Mouse (Mus musculus) forelimb bud, embryonic 11.5 days (tissue): ENCODE data around the gene Acvr1c.

Source experiments
- DNase-seq: peaks from one replicate; pipeline ENCODE4 v3.0.0-alpha.2; 2012; ENCODE audit warnings: low read depth, low spot score

Gene Acvr1c

GRCm38 (mm10) chr2:58357414-58358131 is at the start of gene Acvr1c:
Acvr1c (minus strand) TSS chr2:58357895.
- no peak for DNase-seq

DNA sequence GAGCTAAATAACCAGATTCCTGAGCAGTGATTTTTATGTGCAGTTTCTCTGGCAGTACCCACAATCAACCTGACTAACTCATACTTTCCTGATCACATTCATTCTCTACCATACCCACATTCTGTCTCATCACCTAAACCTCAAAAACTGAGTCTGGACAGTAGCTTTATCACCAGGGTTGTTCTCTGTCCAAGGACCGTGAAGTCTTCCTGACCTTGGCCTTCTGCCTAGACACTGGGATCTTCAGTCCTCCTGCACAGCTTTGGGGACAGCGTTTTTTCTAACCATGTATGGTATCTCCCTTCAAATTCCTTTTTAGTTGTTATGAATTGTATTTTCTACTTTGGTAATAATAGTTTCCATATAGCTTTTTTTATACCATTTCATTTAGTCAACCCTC is 45.8 kb upstream of the Acvr1c start:
- no peak for DNase-seq

- DNase-seq = no peak
These were observed 30.9 kb upstream of the Acvr1c start for GRCm38 (mm10) chr2:58388601-58389000.

DNA sequence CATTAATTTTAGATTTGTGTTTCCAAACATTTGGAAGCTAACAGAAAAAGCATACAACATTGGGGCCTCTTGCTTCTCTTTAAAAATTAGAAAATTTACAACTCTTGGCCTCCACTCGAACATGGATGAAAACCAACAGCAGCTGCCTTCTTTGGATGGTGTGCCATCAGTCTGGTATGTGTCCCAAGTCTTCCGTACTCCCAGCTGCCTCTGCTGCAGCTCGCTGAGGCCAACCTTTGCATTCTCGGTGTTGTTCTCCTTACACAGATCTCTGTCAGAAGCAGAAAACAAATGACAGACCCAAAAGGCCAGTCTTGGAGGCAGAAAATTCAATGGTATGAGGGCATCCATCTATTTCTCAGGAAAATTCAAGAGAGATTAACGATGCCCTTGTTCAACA is 22.3 kb upstream of the Acvr1c start:
- DNase-seq = no peak

DNA sequence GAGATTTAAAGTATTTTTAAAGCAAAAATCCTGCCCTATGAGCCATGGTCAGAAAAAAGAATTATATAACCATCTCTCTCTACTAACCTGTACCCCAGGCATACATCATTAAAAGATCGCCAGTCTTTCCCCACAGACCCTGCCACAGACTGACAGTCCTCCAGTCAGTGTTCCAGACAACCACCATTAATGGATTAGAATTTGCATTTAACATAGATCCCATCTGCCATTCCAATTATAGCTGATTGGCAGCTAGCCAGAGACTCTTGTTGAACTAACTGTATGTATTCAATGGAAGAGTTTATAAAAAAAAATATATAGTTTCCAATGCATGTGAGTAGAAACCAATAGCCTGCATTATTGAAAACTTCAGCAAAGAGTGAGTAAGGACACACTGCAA is 21.8 kb upstream of the Acvr1c start:
- no peak for DNase-seq

GRCm38 (mm10) chr2:58377417-58378130 is 19.9 kb upstream of the Acvr1c start:
- no peak for DNase-seq

DNA sequence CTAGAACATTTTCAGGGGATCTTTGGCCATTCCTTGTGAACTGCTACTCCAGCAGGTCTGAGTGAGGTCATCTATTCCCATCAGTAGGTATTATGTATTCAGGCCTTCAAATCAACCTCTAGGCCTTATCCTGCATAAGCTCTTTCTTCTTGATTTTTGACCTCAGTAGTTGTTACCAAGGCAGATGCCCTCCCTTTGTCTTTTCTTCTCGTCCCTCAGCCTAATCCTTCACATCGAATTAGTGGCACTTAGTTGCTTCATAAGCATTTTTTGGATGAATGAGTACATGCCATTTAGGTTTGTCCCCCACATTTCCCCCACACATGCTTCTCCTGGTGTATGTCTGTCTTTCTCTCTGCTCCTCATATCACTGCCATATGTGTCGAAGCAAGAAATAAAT is 8.5 kb upstream of the Acvr1c start:
- no peak for DNase-seq

GRCm38 (mm10) chr2:58361361-58362046 is 3.8 kb upstream of the Acvr1c start:
- DNase-seq = no peak

GRCm38 (mm10) chr2:58358132-58358460 is 401 bp upstream of the Acvr1c start:
- DNase-seq = no peak

DNA sequence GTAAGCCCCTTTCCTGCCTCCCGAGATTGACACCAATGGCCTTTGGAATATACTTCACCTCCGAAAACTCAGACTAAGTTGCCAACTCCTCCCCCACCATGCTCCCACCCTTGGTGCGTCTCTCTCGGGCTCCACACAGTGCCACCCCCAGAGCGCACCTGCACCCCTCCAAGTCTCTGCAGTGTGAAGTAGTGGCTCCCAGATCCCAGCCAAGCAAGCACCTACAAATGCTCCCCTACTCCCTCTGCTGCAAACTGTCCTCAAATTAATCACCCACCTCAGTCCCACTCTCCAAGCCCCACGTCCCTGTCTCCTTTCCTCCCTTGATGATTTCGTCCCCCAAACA is 654 bp downstream of the Acvr1c start:
- DNase-seq = no peak

DNA sequence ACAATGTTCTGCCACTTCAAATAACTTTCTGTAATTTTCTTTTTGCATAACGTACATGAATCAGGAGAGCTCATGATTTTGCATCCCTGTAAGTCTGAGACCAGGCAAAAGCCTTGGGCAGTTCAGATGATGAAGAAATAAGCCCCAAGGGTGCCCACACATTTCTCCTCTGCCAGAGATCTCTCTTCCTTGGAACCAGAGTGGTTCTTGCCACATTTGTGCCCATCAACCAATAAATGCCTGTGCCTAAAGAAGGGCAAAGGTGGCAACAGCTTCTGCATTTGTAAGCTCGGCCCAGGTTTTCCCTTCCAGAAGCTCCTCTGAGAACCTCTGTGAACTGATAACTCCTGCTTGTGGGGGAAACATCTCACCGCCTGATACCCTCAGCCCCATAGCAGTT is 3.3 kb downstream of the Acvr1c start:
- DNase-seq = no peak

DNA sequence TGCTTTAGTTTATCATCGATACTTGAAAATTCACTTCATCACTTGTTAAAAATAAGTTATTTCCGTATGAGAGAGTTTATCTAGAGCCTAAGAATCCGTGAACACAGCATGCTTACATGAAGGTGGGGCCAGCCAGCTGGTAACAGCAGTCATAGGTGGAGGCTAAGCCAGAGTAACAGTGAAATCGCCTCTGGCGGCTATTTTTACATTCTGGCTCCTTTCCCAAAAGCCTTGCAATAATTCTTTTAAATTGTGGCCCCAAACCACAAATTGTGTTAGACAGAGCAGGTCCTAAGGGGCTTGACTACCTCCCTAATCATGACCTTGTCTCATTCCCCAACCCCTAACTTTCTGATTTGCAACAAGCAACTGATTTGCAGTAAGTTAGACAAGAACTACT is 4.8 kb downstream of the Acvr1c start:
- no peak for DNase-seq

DNA sequence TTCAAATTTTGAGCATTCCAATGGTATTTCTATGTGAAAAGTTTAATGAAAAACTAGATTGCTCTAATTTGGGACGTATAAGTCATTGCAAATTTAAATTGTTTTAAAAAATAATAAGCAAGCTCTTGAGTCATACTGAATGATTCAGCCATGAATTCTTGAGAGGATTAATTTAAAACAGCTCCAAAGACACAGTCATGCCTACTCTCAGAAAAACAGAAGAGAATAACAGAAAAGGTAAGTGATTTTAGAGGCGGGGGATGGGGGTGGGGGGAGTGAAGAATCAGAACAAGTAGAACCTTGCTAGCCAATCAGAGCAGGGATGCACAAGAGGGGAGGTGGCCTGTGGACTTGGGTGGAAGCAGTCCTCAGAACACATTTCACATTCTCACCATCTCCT is 7.0 kb downstream of the Acvr1c start:
- DNase-seq = no peak

DNA sequence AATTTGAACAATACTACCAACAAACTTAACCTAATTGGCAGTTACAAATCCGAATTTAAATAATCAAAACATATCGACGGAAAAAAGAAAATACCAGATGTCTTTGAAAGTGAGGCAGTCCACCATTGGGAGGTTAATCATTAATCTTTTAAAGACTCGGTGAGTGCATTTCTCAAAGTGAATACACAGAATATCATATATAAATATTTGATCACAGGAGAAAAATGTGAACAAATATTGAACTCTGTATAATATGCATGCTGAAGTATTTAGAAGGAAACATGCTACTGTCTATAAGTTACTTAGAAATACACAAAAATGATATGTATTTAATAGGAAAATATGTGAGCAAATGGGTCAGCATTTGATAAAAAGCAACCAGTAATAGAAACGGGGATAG is 21.0 kb downstream of the Acvr1c start:
- DNase-seq = no peak

GRCm38 (mm10) chr2:58329589-58329988 is 28.1 kb downstream of the Acvr1c start:
- no peak for DNase-seq

GRCm38 (mm10) chr2:58324118-58324901 is 33.4 kb downstream of the Acvr1c start:
- DNase-seq = peak; percentile 70

GRCm38 (mm10) chr2:58323274-58323673 is 34.4 kb downstream of the Acvr1c start:
- no peak for DNase-seq

- DNase-seq = no peak
These were observed 41.5 kb downstream of the Acvr1c start for GRCm38 (mm10) chr2:58316186-58316585.

DNA sequence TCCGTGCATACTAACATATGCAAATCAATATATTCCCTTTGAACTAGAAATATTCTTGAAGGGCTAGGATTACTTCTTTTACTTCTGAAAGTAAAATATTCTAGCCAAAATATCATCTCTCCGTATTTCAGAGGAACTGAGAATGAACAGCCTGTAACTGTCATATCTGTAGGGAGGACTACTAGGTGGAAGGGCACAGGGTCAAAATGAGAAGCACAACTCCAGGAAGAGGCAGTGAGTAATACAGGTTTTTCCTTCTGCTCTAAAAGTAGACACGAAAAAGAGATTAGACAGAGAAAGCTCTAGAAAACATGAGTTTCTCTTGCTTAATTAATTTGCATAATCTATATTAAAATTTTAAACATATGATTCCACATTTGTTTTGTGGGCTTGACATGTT is 48.0 kb downstream of the Acvr1c start:
- no peak for DNase-seq

GRCm38 (mm10) chr2:58304450-58304849 is 53.2 kb downstream of the Acvr1c start:
- no peak for DNase-seq

DNA sequence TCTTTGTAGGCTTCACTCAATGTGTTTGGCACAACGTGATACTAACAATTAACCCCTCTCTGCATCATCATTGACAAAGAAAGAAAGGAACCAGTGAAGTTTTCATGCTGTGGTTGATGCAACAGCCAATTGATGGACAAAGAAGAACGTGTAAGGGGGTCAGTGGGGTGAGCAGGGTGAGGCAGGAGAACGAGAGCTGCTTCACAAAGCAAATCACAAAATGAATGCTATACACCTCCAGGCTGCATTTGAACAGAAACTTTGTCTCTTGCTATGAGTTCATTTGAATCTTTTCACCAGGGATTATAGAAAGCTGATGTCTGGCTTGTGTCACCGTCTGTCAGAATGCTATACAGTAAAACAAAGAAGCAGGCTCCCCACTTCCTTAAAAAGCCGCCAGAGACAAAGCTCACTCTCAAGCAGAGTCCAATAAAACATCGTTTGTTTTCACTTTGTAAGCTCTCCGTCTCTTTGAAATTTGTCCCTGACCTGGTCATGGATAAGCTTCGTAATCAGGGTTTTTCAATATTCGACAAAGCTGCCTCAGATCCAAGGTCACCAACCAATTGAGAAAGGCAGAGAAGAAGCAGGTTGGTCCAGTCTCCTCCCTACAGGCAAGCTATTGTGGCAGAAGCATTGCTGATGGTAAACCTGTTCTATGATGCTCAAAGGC is 67.8 kb downstream of the Acvr1c start:
- no peak for DNase-seq

GRCm38 (mm10) chr2:58289331-58289730 is 68.4 kb downstream of the Acvr1c start:
- DNase-seq = no peak
